In the genomic region with DNA sequence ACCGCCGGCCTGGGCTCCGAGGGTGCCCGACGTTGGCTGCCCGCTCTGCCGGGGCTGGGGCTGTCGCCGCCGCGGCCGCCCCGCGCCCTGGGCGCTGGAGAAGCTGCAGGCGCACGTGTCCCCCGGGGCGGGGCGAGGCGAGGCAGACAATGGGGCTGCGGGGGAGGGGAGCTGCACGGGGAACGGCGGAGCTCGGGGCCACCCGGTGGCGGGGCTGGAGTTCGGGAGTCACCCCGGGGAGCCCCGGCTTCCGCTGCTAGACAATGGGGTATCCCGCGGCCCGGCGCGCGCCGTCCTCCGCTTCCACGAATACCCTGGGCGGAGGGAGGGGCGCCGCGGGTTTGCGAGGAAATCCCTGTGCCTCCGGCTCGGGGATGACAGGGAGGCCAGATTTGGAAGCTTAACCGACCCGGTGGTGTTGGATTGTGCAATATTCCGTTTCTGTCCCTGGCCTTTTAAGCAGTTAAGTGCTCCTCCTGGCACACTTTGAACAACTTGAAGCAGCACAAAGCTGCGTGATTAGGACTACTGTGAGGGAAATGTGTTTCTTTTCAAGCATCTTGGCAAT, we compare ENCODE assay signal across 8 mouse cellular contexts. TPM values are rescaled to one million over a fixed set of nuclear protein-coding genes. Genes with fewer than 3 reads are reported as not detected.
DNase-seq lines count a peak whose midpoint lies in the region; ATAC-seq lines count a peak whose summit lies in the region.

No protein-coding gene starts in this region.

- ATAC-seq in liver, embryonic 12.5 days, result no peak
- ATAC-seq in neural tube, embryonic 12.5 days (ENCODE audit: low FRiP score, low read depth), result no peak

- no peaks in the 10 kb centered on the region for H3K9me3 ChIP-seq in liver, embryonic 12.5 days (replicated peaks)
- H3K9me3 ChIP-seq in neural tube, embryonic 12.5 days, result no peaks in the 10 kb centered on the region

- peak overlapping the region; percentile 97 for H3K4me3 ChIP-seq in liver, embryonic 12.5 days
- peak overlapping the region; percentile 100 for H3K4me3 ChIP-seq in neural tube, embryonic 12.5 days

- DNase-seq in 3T3-L1 (ENCODE audit: low read depth, low spot score) (peak; percentile 72), R1 (ENCODE audit: low read depth, low spot score) (peak; percentile 76)
- peak; percentile 88 to 91 for DNase-seq in cerebellum, postnatal 25 days
- peak; percentile 89 for DNase-seq in gastrocnemius, postnatal 14 days
- DNase-seq in induced T-regulatory cell, adult 2 months (ENCODE audit: low read depth), result peak; percentile 89
- peak; percentile 87 for DNase-seq in thymus, postnatal 25 days

- WGBS in liver, embryonic 12.5 days (ENCODE audit: insufficient replicate concordance), result under 1% methylated on average over 52 of the region's 52 CpGs
- WGBS in neural tube, embryonic 12.5 days, result under 1% methylated on average over 43 of the region's 52 CpGs

- peak overlapping the region; percentile 97 for H3K27ac ChIP-seq in liver, embryonic 12.5 days
- H3K27ac ChIP-seq in neural tube, embryonic 12.5 days, result peak overlapping the region; percentile 99

- H3K4me1 ChIP-seq in liver, embryonic 12.5 days, result peaks cover 30% of the 10 kb centered on the region
- peaks cover 7% of the 10 kb centered on the region for H3K4me1 ChIP-seq in neural tube, embryonic 12.5 days

- intact Hi-C loops in gastrocnemius, postnatal 14 days (cut with DNase I; ENCODE audit: low total_unique reads), result no loop called here

- peaks cover 22% of the 10 kb centered on the region for H3K36me3 ChIP-seq in liver, embryonic 12.5 days
- 0 out of 2 replicates have a peak, but pooled peaks cover 2% of the 10 kb centered on the region for H3K36me3 ChIP-seq in neural tube, embryonic 12.5 days

- H3K9ac ChIP-seq in liver, embryonic 12.5 days, result peak overlapping the region; percentile 99
- H3K9ac ChIP-seq in neural tube, embryonic 12.5 days, result peak overlapping the region; percentile 88

- H3K27me3 ChIP-seq in liver, embryonic 12.5 days (replicated peaks), result peaks cover 16% of the 10 kb centered on the region
- no peaks in the 10 kb centered on the region for H3K27me3 ChIP-seq in neural tube, embryonic 12.5 days (replicated peaks)

- peak overlapping the region; percentile 95 for H3K4me2 ChIP-seq in liver, embryonic 12.5 days
- peak overlapping the region; percentile 60 for H3K4me2 ChIP-seq in neural tube, embryonic 12.5 days (replicated peaks)

RNA-seq across cellular contexts. Expression of gene Syncrip, which starts 0.5 kb away (rescaled TPM):
- total RNA-seq in gastrocnemius, postnatal 14 days (2021), result 10 to 100 TPM; 43.7 to 56.5 TPM
- 77.0 and 79.0 TPM in 2 replicates for polyA plus RNA-seq in liver, embryonic 12.5 days (2016; fragmentation: Nextera tagmentation; extraction: Ambion mirVana)
- polyA plus RNA-seq in neural tube, embryonic 12.5 days (2016; fragmentation: Nextera tagmentation; extraction: Ambion mirVana), result 102 and 104 TPM in 2 replicates

RNA-seq across cellular contexts. Expression of gene Gm20537, which starts 26.5 kb away (rescaled TPM):
- 1 to 10 TPM in 1 of 2 experiments, not detected in 1; 1.3 TPM for total RNA-seq in gastrocnemius, postnatal 14 days (2021)
- polyA plus RNA-seq in liver, embryonic 12.5 days (2016; fragmentation: Nextera tagmentation; extraction: Ambion mirVana), result 0.15 and 0.61 TPM in 2 replicates
- 0.42 and 1.1 TPM in 2 replicates for polyA plus RNA-seq in neural tube, embryonic 12.5 days (2016; fragmentation: Nextera tagmentation; extraction: Ambion mirVana)

RNA-seq across cellular contexts. Expression of gene Snx14, which starts 44.2 kb away (rescaled TPM):
- 10 to 100 TPM; 11.7 to 13.9 TPM for total RNA-seq in gastrocnemius, postnatal 14 days (2021)
- 14.5 and 16.0 TPM in 2 replicates for polyA plus RNA-seq in liver, embryonic 12.5 days (2016; fragmentation: Nextera tagmentation; extraction: Ambion mirVana)
- 20.7 and 22.3 TPM in 2 replicates for polyA plus RNA-seq in neural tube, embryonic 12.5 days (2016; fragmentation: Nextera tagmentation; extraction: Ambion mirVana)
